Mouse (Mus musculus): Measurements from ENCODE around the gene Birc6. TPM values are rescaled to one million over a fixed set of nuclear protein-coding genes. Genes with fewer than 3 reads are reported as not detected.

Gene Birc6
- total RNA-seq (2022), result 10 to 100 TPM; 56.9 to 74.8 (median 60.7) TPM

GRCm38 (mm10) chr17:74527729-74528607 lies at the start of gene Birc6:
Gene Birc6 (plus strand): TSS chr17:74528295.
- DNase-seq (ENCODE audit: low spot score in 2 of 2), result peak; percentile 100

DNA sequence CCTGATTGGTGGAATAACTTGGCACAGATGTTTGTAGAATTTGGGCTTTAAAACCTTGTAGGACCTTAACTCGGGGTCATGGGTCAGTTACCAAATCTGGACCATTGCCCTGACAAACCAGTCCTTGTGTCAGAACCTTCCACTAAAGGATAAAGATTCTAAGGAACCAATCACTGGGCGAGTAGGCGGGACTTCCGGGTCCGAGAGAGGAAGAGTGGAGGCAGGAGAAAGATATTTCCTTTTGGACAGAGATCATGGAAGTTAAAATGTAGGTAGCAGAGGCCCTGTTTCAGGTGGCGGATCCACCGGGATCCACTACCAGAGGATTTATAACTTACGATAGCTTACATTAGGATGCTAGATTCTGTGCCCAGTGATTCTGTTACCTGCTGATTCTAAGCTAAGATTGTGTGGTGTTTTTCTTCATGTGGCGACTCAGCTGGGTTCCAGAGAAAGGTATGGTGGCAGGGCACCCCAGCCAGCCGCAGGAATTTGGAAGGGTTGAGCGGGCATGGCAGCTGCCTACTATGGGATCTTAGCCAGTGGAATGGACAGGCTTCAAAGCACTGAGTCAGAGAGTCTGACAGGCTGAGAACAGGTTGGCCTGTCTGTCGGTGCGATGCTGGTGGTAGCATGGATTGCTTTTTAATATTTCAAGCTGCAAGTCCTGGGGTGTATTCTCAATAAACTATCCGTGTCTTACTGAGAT lies 47.6 kb upstream of the Birc6 start:
- no peak for DNase-seq (ENCODE audit: low spot score in 2 of 2)

DNA sequence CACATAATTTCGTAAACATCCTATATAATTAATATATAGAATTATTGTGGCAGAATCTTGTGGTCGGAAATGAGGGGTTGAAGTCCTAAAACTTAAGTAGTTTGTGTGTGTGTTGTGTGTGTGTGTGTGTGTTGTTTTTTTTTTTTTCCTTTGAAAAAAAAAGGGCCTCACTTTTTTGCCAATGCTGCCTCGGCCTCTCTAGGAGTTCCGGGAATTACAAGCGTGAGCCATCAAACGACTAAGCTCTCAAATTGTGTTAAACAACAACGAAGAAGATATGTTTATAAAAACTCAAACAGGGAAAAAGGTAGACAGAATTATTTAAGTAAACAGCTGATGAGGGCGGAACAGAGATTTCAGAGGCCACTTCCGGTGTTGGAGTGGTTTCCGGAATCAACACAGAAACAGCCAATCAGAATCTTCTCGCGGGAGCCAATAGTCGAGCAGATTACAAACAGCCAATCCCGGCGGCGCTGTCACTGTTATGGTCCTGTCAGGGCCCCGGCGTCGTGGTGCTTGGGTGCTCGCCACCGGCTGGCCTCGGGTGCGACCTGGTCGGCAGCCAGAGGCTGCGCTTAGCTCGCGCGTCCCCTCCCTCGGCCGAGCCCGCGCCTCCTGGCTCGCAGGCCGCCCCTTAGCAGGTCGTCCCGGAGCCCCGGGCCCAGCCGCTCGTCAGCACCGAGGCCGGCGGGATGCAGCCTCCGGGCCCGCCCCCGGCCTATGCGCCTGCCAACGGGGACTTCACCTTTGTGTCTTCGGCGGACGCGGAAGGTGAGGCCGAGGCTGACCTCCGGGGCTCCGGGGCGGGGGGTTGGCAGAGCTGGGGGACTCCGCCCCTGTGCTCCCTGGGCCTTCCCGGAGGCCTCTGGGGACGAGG lies 38.8 kb upstream of the Birc6 start, which contains the start of gene Yipf4:
TSS of gene Yipf4 (plus strand) at position 470 of the 877 bp plus-strand sequence.
- DNase-seq (ENCODE audit: low spot score in 2 of 2), result peak; percentile 94 to 95

- no peak for DNase-seq (ENCODE audit: low spot score in 2 of 2)
Measured at GRCm38 (mm10) chr17:74489901-74490220, 38.2 kb upstream of the Birc6 start.

DNA sequence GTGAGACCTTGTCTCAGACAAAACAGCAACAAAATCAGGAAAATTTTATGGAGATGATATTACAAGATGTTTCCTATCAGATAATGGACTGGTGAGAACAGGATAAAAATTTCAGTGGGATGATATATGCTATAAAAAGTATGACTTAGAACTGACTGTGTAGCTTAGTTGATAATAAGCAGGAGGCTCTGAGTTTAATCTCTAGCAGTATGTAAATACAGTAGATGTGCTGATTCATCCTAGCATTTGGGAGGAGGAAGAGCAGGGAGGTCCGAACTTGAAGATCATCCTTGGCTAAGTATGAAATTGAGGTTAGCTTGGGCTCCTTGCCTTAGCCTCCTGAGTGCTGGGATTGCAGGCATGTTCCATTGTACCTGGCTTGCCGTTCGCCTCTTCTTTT lies 36.5 kb upstream of the Birc6 start:
- DNase-seq (ENCODE audit: low spot score in 2 of 2), result no peak

DNA sequence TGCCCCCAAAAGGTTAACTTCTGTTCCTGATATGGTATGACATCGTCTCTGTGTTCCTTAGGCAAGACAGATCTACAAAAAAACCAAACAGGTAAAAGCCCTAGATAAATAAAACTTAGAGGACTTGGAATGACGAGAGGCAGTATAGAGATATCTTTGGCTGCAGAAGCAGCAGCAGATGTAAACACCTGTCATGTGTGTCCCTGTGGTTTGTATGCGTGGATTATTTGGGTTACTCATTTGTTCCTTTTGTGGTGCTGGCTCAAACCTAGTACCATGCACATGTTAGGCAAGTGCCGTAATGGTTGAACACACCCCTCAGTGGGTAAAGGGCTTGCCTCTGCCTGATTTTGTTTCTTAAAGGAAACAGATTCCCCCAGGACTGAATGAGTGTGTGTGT lies 27.9 kb upstream of the Birc6 start:
- no peak for DNase-seq (ENCODE audit: low spot score in 2 of 2)

GRCm38 (mm10) chr17:74501085-74501484 lies 27.0 kb upstream of the Birc6 start:
- no peak for DNase-seq (ENCODE audit: low spot score in 2 of 2)

DNA sequence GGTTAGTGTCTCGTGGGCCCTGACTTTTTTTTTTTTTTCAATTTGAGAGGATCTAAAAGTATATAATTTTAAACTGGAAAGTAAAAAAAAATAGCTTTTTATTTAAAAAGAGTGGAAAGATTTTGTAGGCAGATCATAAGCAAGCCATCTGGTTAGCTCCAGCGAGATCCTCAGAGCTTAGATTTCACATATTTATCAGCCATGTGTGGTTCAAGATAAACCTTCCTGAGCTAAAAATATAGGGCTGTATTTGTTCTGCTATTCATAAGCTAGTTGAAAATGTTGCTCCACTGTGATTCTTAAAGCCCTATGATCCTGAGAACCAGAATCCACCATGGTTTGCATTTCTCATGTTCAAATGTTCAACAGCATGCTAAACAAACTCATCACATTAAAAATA lies 20.2 kb upstream of the Birc6 start:
- no peak for DNase-seq (ENCODE audit: low spot score in 2 of 2)

GRCm38 (mm10) chr17:74508600-74508999 lies 19.5 kb upstream of the Birc6 start:
- DNase-seq (ENCODE audit: low spot score in 2 of 2), result no peak

GRCm38 (mm10) chr17:74512308-74512707 lies 15.8 kb upstream of the Birc6 start:
- DNase-seq (ENCODE audit: low spot score in 2 of 2), result no peak

DNA sequence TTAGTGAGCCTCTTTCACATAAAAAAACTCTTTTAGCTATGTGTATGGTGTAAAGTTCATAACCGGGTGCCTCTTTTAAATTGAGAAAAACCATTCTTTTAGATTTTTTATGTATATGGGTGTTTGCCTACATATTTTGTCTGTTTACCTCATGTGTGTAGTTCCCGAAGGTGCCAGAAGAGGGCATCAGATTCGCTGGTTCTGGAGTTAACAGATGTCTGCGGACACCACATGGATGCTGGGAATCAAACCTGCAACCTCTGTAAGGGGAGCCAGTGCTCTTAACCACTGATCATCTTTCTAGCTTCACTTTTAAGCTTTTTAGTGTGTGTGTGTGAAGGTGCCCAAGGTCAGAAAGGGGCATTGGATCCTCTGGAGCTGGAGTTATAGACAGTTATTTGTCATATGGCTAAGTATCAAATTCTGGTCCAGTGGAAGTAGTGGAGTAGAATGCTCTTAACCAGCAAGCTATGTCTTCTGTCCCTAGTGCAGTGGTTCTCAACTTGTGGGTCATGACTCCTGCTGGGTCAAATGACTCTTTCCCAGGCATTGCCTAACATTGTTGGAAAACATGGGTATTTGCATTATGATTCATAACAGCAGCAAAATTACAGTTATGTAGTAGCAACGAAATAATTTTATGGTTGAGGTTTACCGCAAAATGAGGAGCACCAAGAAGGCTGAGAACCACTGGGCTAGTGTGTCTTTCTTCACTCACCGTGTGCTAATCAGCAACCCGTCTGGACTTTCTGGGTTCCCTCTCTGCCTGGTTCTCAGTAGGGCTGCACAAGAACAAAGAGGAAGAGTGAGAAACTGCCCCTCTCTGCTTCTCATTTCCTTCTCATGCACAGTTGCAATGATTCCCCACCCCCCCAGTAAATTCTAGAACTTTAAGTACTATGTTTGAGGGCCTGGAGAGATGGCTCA lies 5.0 kb upstream of the Birc6 start:
- no peak for DNase-seq (ENCODE audit: low spot score in 2 of 2)

DNA sequence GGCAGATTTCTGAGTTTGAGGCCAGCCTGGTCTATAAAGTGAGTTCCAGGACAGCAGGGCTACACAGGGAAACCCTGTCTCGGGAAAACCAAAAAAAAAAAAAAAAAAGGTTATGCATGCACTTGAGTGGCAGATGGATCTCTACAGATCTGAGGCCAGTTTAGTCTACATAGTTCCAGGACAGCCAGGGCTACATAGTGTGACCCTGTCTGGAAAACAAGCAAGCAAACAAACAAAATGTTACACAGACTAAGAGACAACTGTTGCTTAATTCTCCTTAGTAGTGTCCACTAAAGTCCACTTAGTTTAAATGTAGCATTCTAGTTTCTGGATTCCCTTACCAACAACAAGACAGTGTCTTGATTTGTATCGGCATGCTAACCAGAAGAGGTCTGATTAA lies 2.0 kb upstream of the Birc6 start:
- DNase-seq (ENCODE audit: low spot score in 2 of 2), result no peak

DNA sequence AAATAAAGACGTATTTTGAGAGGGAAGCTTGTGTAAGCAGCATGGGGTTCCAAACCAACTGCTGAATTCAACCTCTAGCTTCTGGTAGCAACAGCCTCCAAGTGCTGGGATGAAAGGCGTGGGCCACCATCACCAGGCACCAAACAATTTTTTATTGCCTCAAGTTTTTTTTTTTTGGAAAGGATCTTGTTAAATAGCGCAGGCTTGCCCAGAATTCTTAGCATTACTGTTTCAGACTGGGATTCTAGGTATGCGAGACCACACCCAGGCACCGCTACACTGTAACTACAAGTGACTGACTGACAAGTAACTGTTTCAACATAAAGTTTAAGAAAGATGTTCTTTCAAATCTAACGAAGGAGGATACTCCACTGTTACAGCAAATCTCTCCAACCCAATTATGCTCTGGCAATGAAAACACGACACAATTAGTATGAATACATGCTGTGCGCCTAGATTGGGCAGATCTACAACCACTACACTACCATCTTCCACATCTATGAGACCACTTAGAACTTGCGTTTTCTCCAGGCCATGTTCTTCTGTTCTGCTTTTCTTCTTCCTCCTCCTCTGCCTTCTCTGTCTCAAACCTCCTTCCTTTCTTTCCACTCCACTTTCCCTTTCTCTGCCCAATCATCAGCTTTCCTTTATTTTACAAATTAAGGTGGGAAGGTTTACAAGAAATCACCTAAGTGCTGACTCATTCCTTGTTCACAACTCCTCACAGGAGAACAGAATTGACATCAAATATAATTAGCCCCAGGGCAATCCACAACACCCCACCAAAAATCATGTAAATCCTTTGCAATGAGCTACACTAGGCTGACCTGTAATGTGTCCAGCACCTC lies 1.1 kb upstream of the Birc6 start:
- DNase-seq (ENCODE audit: low spot score in 2 of 2), result no peak

- peak in 1 of 2 experiments; percentile 7 for DNase-seq (ENCODE audit: low spot score in 2 of 2)
Measured at GRCm38 (mm10) chr17:74528648-74529532, 795 bp downstream of the Birc6 start.

GRCm38 (mm10) chr17:74529533-74529824 lies 1.4 kb downstream of the Birc6 start:
- DNase-seq (ENCODE audit: low spot score in 2 of 2), result no peak

- no peak for DNase-seq (ENCODE audit: low spot score in 2 of 2)
Measured at GRCm38 (mm10) chr17:74534971-74535370, 6.9 kb downstream of the Birc6 start.

- DNase-seq (ENCODE audit: low spot score in 2 of 2), result no peak
Measured at GRCm38 (mm10) chr17:74537526-74537925, 9.4 kb downstream of the Birc6 start.

DNA sequence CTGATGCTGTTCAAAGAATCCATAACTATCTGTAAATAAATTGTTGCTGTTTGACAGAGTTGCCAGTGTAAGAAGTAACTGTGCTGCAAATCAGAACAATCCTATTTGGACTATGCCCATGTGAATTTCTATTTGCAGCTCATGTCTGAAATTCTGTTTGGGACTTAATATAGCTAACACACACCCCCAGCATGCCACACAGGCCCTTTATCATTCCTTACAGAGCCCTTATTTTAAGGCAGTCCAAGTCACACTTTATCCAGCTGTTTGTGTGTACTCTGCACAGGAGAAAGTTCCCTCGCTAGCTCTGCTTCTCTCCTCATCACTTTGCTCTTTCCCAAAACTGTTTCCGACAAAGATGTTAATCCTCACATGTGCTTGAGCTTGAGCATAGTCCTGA lies 15.5 kb downstream of the Birc6 start:
- no peak for DNase-seq (ENCODE audit: low spot score in 2 of 2)

DNA sequence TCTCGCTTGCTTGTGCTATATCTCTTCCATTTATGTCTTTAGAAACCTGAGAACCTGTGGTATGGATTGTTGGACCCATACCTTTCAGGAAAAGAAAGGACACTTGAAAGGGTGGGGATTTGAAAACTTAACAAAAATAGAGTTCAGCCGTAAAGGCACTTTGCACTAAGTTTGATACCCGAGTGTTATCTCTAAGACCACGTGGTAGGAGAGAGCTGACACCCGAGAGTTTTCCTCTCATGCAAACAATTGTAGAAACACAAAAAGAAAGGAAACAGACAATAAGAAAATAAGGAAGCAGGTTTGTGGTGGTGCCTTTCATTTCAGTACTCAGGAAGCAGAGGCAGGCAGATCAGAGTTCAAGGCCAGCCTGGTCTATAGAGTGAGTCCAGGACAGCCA lies 26.0 kb downstream of the Birc6 start:
- DNase-seq (ENCODE audit: low spot score in 2 of 2), result no peak
